Mouse (Mus musculus) forebrain, embryonic 14.5 days (tissue): ENCODE results near the gene Adamtsl1. TPM values are rescaled to one million over a fixed set of nuclear protein-coding genes. Genes with fewer than 3 reads are reported as not detected.
A peak's percentile ranks its signal among the peaks of the same experiment; 100 is the strongest.

Experiments used
- ATAC-seq: fragments of 200-750 bp; cut with Nextera tagmentation; 2 replicates; pipeline ENCODE4 v1.8.0; 2017; ENCODE audit warnings: mild to moderate bottlenecking, moderate library complexity
- DNase-seq: peaks from one replicate; pipeline ENCODE4 v3.0.0-alpha.2; 2015; ENCODE audit warnings: low spot score
- H3K27ac ChIP-seq: fragments of 300-500 bp; sonication (generic); 2 replicates; pipeline ENCODE4 v1.5.1; 2014; ENCODE audit warnings: low read depth, mild to moderate bottlenecking, control low read depth, low read length, moderate library complexity
- H3K27me3 ChIP-seq: fragments of 300-500 bp; sonication (generic); replicated peaks from 2 replicates; pipeline ENCODE4 v1.6.1; 2014; ENCODE audit warnings: low read length, control low read depth, mixed read lengths; ENCODE audit not compliant: control insufficient read depth, insufficient read depth
- H3K36me3 ChIP-seq: fragments of 300-500 bp; sonication (generic); 2 replicates; pipeline ENCODE4 v1.6.1; 2014; ENCODE audit warnings: low read length, control low read depth; ENCODE audit not compliant: control insufficient read depth, insufficient read depth
- H3K4me1 ChIP-seq: fragments of 300-500 bp; sonication (generic); 2 replicates; pipeline ENCODE4 v1.6.1; 2014; ENCODE audit warnings: antibody characterized with exemption, low read length, control low read depth; ENCODE audit not compliant: control insufficient read depth, insufficient read depth
- H3K4me2 ChIP-seq: fragments of 300-500 bp; sonication (generic); 2 replicates; pipeline ENCODE4 v1.6.1; 2014; ENCODE audit warnings: mild to moderate bottlenecking, control low read depth, low read length
- H3K4me3 ChIP-seq: fragments of 300-500 bp; sonication (generic); 2 replicates; pipeline ENCODE4 v1.5.1; 2014; ENCODE audit warnings: low read depth, low read length, control low read depth
- H3K9ac ChIP-seq: fragments of 300-500 bp; sonication (generic); 2 replicates; pipeline ENCODE4 v1.6.1; 2014; ENCODE audit warnings: mild to moderate bottlenecking, low read length, control low read depth, moderate library complexity
- H3K9me3 ChIP-seq: fragments of 300-500 bp; sonication (generic); replicated peaks from 2 replicates; pipeline ENCODE4 v1.6.1; 2016; ENCODE audit warnings: low read length, control low read depth, mixed read lengths; ENCODE audit not compliant: control insufficient read depth
- WGBS: fragments of 180-500 bp; shearing (Covaris S2); extraction: QIAGEN DNeasy Blood & Tissue Kit; methylation state at CpG from one replicate; pipeline ENCODE4 v1.1.7; 2014; 5-methylcytosine and 5-hydroxymethylcytosine counted together
- polyA plus RNA-seq: library from polyadenylated mRNA; unstranded; fragments of >200 nt; fragmentation: Nextera tagmentation; extraction: Ambion mirVana; gene quantifications from 2 replicates; pipeline ENCODE4 v1.2.1, GENCODE M21; 2014

Adamtsl1 gene
- polyA plus RNA-seq, 1 experiment from 2014 or later = 2.2 TPM

- 85% methylated on average over 4 of the region's 4 CpGs for WGBS
Measured at GRCm38 (mm10) chr4:85884031-85884430, 370.1 kb downstream of the Adamtsl1 start.

GRCm38 (mm10) chr4:85889877-85890598, 376.1 kb downstream of the Adamtsl1 start:
- Histone ChIP-seq H3K9me3 (no peaks in the 10 kb centered on the region), H3K4me2 (no peak overlapping the region), H3K36me3 (no peaks in the 10 kb centered on the region), H3K27me3 (no peaks in the 10 kb centered on the region), H3K9ac (no peak overlapping the region), H3K4me3 (no peak overlapping the region), H3K4me1 (no peaks in the 10 kb centered on the region), H3K27ac (no peak overlapping the region)
- peak; percentile 71; the same call in 1 of the 2 replicates for ATAC-seq
- WGBS = 75% methylated on average over 2 of the region's 2 CpGs
- peak; percentile 77 for DNase-seq

More at GRCm38 (mm10) chr4:85884031-85884430, 370.1 kb downstream of the Adamtsl1 start:
- no peaks in the 10 kb centered on the region for H3K36me3 ChIP-seq
- H3K4me2 ChIP-seq = no peak overlapping the region
- H3K4me1 ChIP-seq = no peaks in the 10 kb centered on the region
- no peak overlapping the region for H3K4me3 ChIP-seq
- ATAC-seq (no peak), DNase-seq (peak; percentile 19)
- H3K27me3 ChIP-seq = no peaks in the 10 kb centered on the region
- no peaks in the 10 kb centered on the region for H3K9me3 ChIP-seq
- no peak overlapping the region for H3K27ac ChIP-seq
- H3K9ac ChIP-seq = no peak overlapping the region

- no peaks in the 10 kb centered on the region for H3K9me3 ChIP-seq
- no peak overlapping the region for H3K4me3 ChIP-seq
- no peaks in the 10 kb centered on the region for H3K36me3 ChIP-seq
- no peak overlapping the region for H3K4me2 ChIP-seq
- 92% methylated on average over 4 of the region's 4 CpGs for WGBS
- no peaks in the 10 kb centered on the region for H3K27me3 ChIP-seq
- H3K9ac ChIP-seq = no peak overlapping the region
- no peaks in the 10 kb centered on the region for H3K4me1 ChIP-seq
- H3K27ac ChIP-seq = no peak overlapping the region
- ATAC-seq (no peak), DNase-seq (no peak)
Measured at GRCm38 (mm10) chr4:85901316-85901715, 387.3 kb downstream of the Adamtsl1 start.

GRCm38 (mm10) chr4:85904217-85904616, 390.2 kb downstream of the Adamtsl1 start:
- H3K4me2 ChIP-seq = no peak overlapping the region
- no peaks in the 10 kb centered on the region for H3K4me1 ChIP-seq
- no peaks in the 10 kb centered on the region for H3K27me3 ChIP-seq
- H3K9me3 ChIP-seq = no peaks in the 10 kb centered on the region
- 87% methylated on average over 5 of the region's 5 CpGs for WGBS
- ATAC-seq (no peak), DNase-seq (no peak)
- H3K27ac ChIP-seq = no peak overlapping the region
- no peak overlapping the region for H3K4me3 ChIP-seq
- H3K9ac ChIP-seq = no peak overlapping the region
- no peaks in the 10 kb centered on the region for H3K36me3 ChIP-seq

- Histone ChIP-seq H3K4me3 (no peak overlapping the region), H3K27me3 (no peaks in the 10 kb centered on the region), H3K36me3 (no peaks in the 10 kb centered on the region), H3K9ac (no peak overlapping the region), H3K4me2 (no peak overlapping the region), H3K9me3 (no peaks in the 10 kb centered on the region), H3K4me1 (no peaks in the 10 kb centered on the region), H3K27ac (no peak overlapping the region)
- WGBS = 25% methylated on average over 2 of the region's 2 CpGs
- DNase-seq (peak; percentile 39), ATAC-seq (no peak)
Measured at GRCm38 (mm10) chr4:85916034-85916433, 402.1 kb downstream of the Adamtsl1 start.

- no peak overlapping the region for H3K9ac ChIP-seq
- DNase-seq (no peak), ATAC-seq (no peak)
- WGBS = 76% methylated on average over 4 of the region's 4 CpGs
- no peak overlapping the region for H3K4me2 ChIP-seq
- H3K27ac ChIP-seq = no peak overlapping the region
- H3K27me3 ChIP-seq = no peaks in the 10 kb centered on the region
- no peak overlapping the region for H3K4me3 ChIP-seq
- no peaks in the 10 kb centered on the region for H3K4me1 ChIP-seq
- no peaks in the 10 kb centered on the region for H3K36me3 ChIP-seq
- no peaks in the 10 kb centered on the region for H3K9me3 ChIP-seq
Measured at GRCm38 (mm10) chr4:85918366-85918765, 404.4 kb downstream of the Adamtsl1 start.

- Histone ChIP-seq H3K4me2 (no peak overlapping the region), H3K36me3 (no peaks in the 10 kb centered on the region), H3K4me1 (no peaks in the 10 kb centered on the region), H3K4me3 (no peak overlapping the region), H3K27ac (no peak overlapping the region), H3K9ac (no peak overlapping the region), H3K27me3 (no peaks in the 10 kb centered on the region), H3K9me3 (no peaks in the 10 kb centered on the region)
- DNase-seq (no peak), ATAC-seq (no peak)
- 89% methylated on average over 3 of the region's 3 CpGs for WGBS
Measured at GRCm38 (mm10) chr4:85920474-85920873, 406.5 kb downstream of the Adamtsl1 start.

GRCm38 (mm10) chr4:85922741-85923140, 408.8 kb downstream of the Adamtsl1 start:
- ATAC-seq (no peak), DNase-seq (peak; percentile 19)
- Histone ChIP-seq H3K27ac (no peak overlapping the region), H3K9me3 (no peaks in the 10 kb centered on the region), H3K9ac (no peak overlapping the region), H3K4me1 (no peaks in the 10 kb centered on the region), H3K27me3 (no peaks in the 10 kb centered on the region), H3K4me2 (no peak overlapping the region), H3K36me3 (no peaks in the 10 kb centered on the region), H3K4me3 (no peak overlapping the region)
- WGBS = 89% methylated on average over 4 of the region's 4 CpGs

- no peaks in the 10 kb centered on the region for H3K36me3 ChIP-seq
- DNase-seq (no peak), ATAC-seq (no peak)
Measured at GRCm38 (mm10) chr4:85932129-85932528, 418.2 kb downstream of the Adamtsl1 start.

More at GRCm38 (mm10) chr4:85932129-85932528, 418.2 kb downstream of the Adamtsl1 start:
- H3K4me2 ChIP-seq = no peak overlapping the region
- H3K9ac ChIP-seq = no peak overlapping the region
- H3K27me3 ChIP-seq = no peaks in the 10 kb centered on the region
- no peaks in the 10 kb centered on the region for H3K9me3 ChIP-seq
- H3K27ac ChIP-seq = no peak overlapping the region
- no peaks in the 10 kb centered on the region for H3K4me1 ChIP-seq
- H3K4me3 ChIP-seq = no peak overlapping the region
